Mouse (Mus musculus) embryonic facial prominence, embryonic 13.5 days (tissue): ENCODE measurements around the gene Copa. TPM values are rescaled to one million over a fixed set of nuclear protein-coding genes. Genes with fewer than 3 reads are reported as not detected.

Experiments used
- ATAC-seq: fragments of 200-750 bp; cut with Nextera tagmentation; 2 replicates; pipeline ENCODE4 v1.8.0; 2017; ENCODE audit warnings: low read depth; ENCODE audit not compliant: insufficient number of reproducible peaks, insufficient read depth, low FRiP score, low TSS enrichment
- H3K27ac ChIP-seq: fragments of 300-500 bp; sonication (generic); 2 replicates; pipeline ENCODE4 v1.5.1; 2015; ENCODE audit warnings: moderate library complexity, mild to moderate bottlenecking, inconsistent platforms
- H3K27me3 ChIP-seq: fragments of 300-500 bp; sonication (generic); 2 replicates; pipeline ENCODE4 v1.6.1; 2015; ENCODE audit warnings: mild to moderate bottlenecking, inconsistent platforms
- H3K36me3 ChIP-seq: fragments of 300-500 bp; sonication (generic); 2 replicates; pipeline ENCODE4 v1.6.1; 2015; ENCODE audit warnings: mild to moderate bottlenecking, inconsistent platforms
- H3K4me1 ChIP-seq: fragments of 300-500 bp; sonication (generic); 2 replicates; pipeline ENCODE4 v1.6.1; 2015; ENCODE audit warnings: inconsistent platforms
- H3K4me2 ChIP-seq: fragments of 300-500 bp; sonication (generic); 2 replicates; pipeline ENCODE4 v1.6.1; 2015; ENCODE audit warnings: moderate library complexity, mild to moderate bottlenecking, inconsistent platforms
- H3K4me3 ChIP-seq: fragments of 300-500 bp; sonication (generic); 2 replicates; pipeline ENCODE4 v1.5.1; 2015; ENCODE audit warnings: mild to moderate bottlenecking, inconsistent platforms
- H3K9ac ChIP-seq: fragments of 300-500 bp; sonication (generic); 2 replicates; pipeline ENCODE4 v1.6.1; 2015; ENCODE audit warnings: mild to moderate bottlenecking, inconsistent platforms
- H3K9me3 ChIP-seq: fragments of 300-500 bp; sonication (generic); 2 replicates; pipeline ENCODE4 v1.6.1; 2016; ENCODE audit warnings: inconsistent platforms
- WGBS: fragments of 180-500 bp; shearing (Covaris S2); methylation state at CpG from one replicate; pipeline ENCODE4 v1.1.7; 2015; ENCODE audit warnings: mixed read lengths; 5-methylcytosine and 5-hydroxymethylcytosine counted together
- polyA plus RNA-seq: library from polyadenylated mRNA; unstranded; fragments of >200 nt; fragmentation: Nextera tagmentation; extraction: Ambion mirVana; gene quantifications from 2 replicates; pipeline ENCODE4 v1.2.1, GENCODE M21; 2015

The Copa gene
- polyA plus RNA-seq: 216 and 239 TPM in 2 replicates

- peak within 1 kb of the TSS; percentile 85 for H3K27ac ChIP-seq
- WGBS: under 1% methylated on average over 40 of the region's 40 CpGs
- H3K9me3 ChIP-seq: no peaks in the 10 kb centered on the region
- H3K4me2 ChIP-seq: peak within 1 kb of the TSS; percentile 66
- peak; percentile 98 for ATAC-seq
- H3K36me3 ChIP-seq: peaks cover 26% of the 10 kb centered on the region
- H3K4me3 ChIP-seq: peak within 1 kb of the TSS; percentile 90
- H3K4me1 ChIP-seq: peaks cover 20% of the 10 kb centered on the region
- H3K9ac ChIP-seq: peak within 1 kb of the TSS; percentile 90
- no peaks in the 10 kb centered on the region for H3K27me3 ChIP-seq
Observed at GRCm38 (mm10) chr1:172082101-172082898, at the start of gene Copa, which contains the start of gene Ncstn. Gene Copa, plus strand, starts transcription at chr1:172082529. Gene Ncstn, minus strand, starts transcription at chr1:172082795.

GRCm38 (mm10) chr1:172046410-172046809, 35.9 kb upstream of the Copa start:
- 68% methylated on average over 8 of the region's 8 CpGs for WGBS
- peaks cover 17% of the 10 kb centered on the region for H3K27me3 ChIP-seq
- H3K4me2 ChIP-seq: no peak overlapping the region
- H3K9me3 ChIP-seq: no peaks in the 10 kb centered on the region
- no peak for ATAC-seq
- H3K27ac ChIP-seq: no peak overlapping the region
- H3K4me1 ChIP-seq: peaks cover 14% of the 10 kb centered on the region
- H3K36me3 ChIP-seq: no peaks in the 10 kb centered on the region
- no peak overlapping the region for H3K9ac ChIP-seq
- H3K4me3 ChIP-seq: no peak overlapping the region

DNA sequence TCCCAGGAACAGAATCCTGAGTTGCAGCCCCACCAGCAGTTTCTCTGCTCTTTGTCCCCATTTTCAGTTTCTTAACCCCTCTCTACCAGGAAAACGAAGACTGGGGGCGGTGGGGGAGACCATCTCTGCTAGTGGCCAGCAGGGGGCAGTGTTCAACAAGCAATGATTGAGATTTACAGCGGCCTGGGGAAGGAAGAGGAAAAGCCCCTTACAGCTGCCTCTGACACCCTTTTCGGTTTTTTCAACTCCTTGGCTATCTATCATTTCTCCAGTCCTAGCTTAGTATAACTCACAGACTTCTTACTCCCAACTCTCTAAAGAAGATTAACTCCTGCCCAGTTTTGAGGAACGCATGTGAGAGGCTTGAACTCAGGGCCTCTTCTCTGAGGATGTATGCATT, 35.4 kb upstream of the Copa start:
- Histone ChIP-seq H3K36me3 (no peaks in the 10 kb centered on the region), H3K9ac (no peak overlapping the region), H3K9me3 (no peaks in the 10 kb centered on the region), H3K27me3 (peaks cover 21% of the 10 kb centered on the region), H3K4me2 (no peak overlapping the region), H3K27ac (no peak overlapping the region), H3K4me1 (peaks cover 14% of the 10 kb centered on the region), H3K4me3 (no peak overlapping the region)
- ATAC-seq: no peak
- WGBS: 13% methylated on average over 5 of the region's 5 CpGs

DNA sequence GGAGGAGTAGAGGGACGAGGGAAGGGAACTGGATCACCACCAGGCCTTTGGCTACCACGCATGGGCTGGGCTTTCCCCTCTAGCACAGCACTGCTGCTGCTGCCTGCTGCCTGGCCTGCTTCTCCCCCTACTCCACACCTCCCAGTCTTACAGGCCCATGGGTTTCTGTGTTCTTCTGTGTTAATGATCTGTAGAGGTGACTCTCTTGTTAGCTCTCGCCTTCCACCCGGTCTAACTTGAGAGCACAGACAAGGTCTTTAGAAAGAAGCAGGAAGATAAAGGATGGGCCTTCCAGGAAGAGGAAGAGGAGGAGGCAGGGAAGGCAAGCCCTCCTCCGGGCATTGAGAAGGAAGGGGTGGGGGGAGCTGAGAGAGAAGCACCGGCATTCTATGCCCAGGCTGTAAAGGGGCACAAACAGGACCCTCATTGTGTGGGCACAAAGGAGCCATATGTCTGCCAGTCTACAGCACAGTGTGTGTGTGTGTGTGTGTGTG, 34.0 kb upstream of the Copa start:
- H3K9ac ChIP-seq: 0 out of 2 replicates have a peak overlapping the region, but pooled peaks have one; percentile 44
- peak overlapping the region; percentile 64 for H3K27ac ChIP-seq
- H3K4me3 ChIP-seq: peak overlapping the region; percentile 13; the same call in 1 of the 2 replicates
- H3K9me3 ChIP-seq: no peaks in the 10 kb centered on the region
- 26% methylated on average over 6 of the region's 6 CpGs for WGBS
- H3K4me2 ChIP-seq: peak overlapping the region; percentile 32
- no peak for ATAC-seq
- H3K27me3 ChIP-seq: peaks cover 35% of the 10 kb centered on the region
- H3K36me3 ChIP-seq: no peaks in the 10 kb centered on the region
- peaks cover 19% of the 10 kb centered on the region for H3K4me1 ChIP-seq

DNA sequence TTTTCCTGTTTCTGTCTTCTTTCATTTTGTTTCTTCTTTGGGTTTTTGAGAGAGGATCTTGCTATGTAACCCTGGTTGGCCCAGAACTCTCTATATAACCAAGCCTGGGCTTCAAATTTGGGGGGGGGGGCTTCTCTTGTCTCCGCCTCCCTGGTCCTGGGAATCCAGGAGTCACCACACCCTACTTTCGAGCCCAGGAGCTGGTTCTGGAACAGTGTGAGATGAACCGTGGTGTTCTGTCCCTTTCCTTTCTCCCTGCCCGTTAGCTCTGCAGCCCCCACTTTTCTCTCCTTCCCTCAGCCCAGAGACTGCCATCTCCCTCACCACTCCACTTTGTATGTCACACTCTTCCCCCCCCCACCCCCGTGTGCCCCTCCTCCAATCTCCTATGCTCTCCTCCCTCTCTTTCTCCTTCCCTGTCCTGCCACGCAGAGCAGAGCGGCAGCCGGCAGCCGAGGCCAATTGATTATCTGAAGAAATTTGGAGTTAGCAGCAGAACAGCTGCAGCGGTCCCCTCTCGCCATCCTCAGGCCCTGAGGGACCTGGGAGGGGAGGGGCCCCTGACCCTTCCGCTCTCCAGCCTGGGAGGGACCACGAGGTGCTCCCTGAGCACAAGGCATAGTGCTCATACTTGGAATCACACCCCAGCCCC, 33.1 kb upstream of the Copa start:
- Histone ChIP-seq H3K9ac (peak overlapping the region; percentile 12; the same call in 1 of the 2 replicates), H3K4me1 (peaks cover 29% of the 10 kb centered on the region), H3K27ac (no peak overlapping the region), H3K4me3 (no peak overlapping the region), H3K36me3 (no peaks in the 10 kb centered on the region), H3K9me3 (no peaks in the 10 kb centered on the region), H3K27me3 (peaks cover 44% of the 10 kb centered on the region), H3K4me2 (peak overlapping the region; percentile 32)
- WGBS: 12% methylated on average over 13 of the region's 13 CpGs
- ATAC-seq: 0 out of 2 replicates have a peak, but pooled peaks have one; percentile 6

- peak overlapping the region; percentile 14 for H3K4me3 ChIP-seq
- no peak for ATAC-seq
- 5% methylated on average over 10 of the region's 10 CpGs for WGBS
Observed at GRCm38 (mm10) chr1:172052766-172053279, 29.5 kb upstream of the Copa start.

GRCm38 (mm10) chr1:172053541-172054440, 28.5 kb upstream of the Copa start:
- under 1% methylated on average over 42 of the region's 42 CpGs for WGBS
- ATAC-seq: no peak
- Histone ChIP-seq H3K36me3 (no peaks in the 10 kb centered on the region), H3K4me1 (peaks cover 38% of the 10 kb centered on the region), H3K9me3 (no peaks in the 10 kb centered on the region), H3K4me3 (peak overlapping the region; percentile 43), H3K27ac (no peak overlapping the region), H3K9ac (peak overlapping the region; percentile 67), H3K4me2 (peak overlapping the region; percentile 73), H3K27me3 (peaks cover 70% of the 10 kb centered on the region)

More at GRCm38 (mm10) chr1:172052766-172053279, 29.5 kb upstream of the Copa start:
- Histone ChIP-seq H3K9me3 (no peaks in the 10 kb centered on the region), H3K9ac (no peak overlapping the region), H3K27me3 (peaks cover 70% of the 10 kb centered on the region), H3K4me2 (peak overlapping the region; percentile 73), H3K36me3 (no peaks in the 10 kb centered on the region), H3K4me1 (peaks cover 35% of the 10 kb centered on the region), H3K27ac (no peak overlapping the region)

GRCm38 (mm10) chr1:172056251-172056650, 26.1 kb upstream of the Copa start:
- Histone ChIP-seq H3K9ac (no peak overlapping the region), H3K4me3 (no peak overlapping the region), H3K27me3 (peaks cover 57% of the 10 kb centered on the region), H3K4me2 (no peak overlapping the region), H3K9me3 (no peaks in the 10 kb centered on the region), H3K36me3 (no peaks in the 10 kb centered on the region), H3K27ac (no peak overlapping the region), H3K4me1 (peaks cover 39% of the 10 kb centered on the region)
- WGBS: 70% methylated on average over 4 of the region's 4 CpGs
- ATAC-seq: no peak

- H3K27ac ChIP-seq: peak within 1 kb of the TSS; percentile 36; the same call in 1 of the 2 replicates
- peaks cover 42% of the 10 kb centered on the region for H3K4me1 ChIP-seq
- H3K27me3 ChIP-seq: peaks cover 46% of the 10 kb centered on the region
- H3K4me2 ChIP-seq: peak within 1 kb of the TSS; percentile 7; the same call in 1 of the 2 replicates
- H3K4me3 ChIP-seq: no peak within 1 kb of the TSS
- H3K36me3 ChIP-seq: no peaks in the 10 kb centered on the region
- no peaks in the 10 kb centered on the region for H3K9me3 ChIP-seq
- 42% methylated on average over 2 of the region's 2 CpGs for WGBS
- peak; percentile 39; the same call in 1 of the 2 replicates for ATAC-seq
- peak within 1 kb of the TSS; percentile 21; the same call in 1 of the 2 replicates for H3K9ac ChIP-seq
Observed at GRCm38 (mm10) chr1:172057491-172057921, 24.8 kb upstream of the Copa start, which contains the start of gene Nhlh1. Gene Nhlh1, minus strand, starts transcription at chr1:172057573.

- Histone ChIP-seq H3K4me1 (peaks cover 36% of the 10 kb centered on the region), H3K27ac (peak overlapping the region; percentile 36; the same call in 1 of the 2 replicates), H3K36me3 (no peaks in the 10 kb centered on the region), H3K9ac (peak overlapping the region; percentile 21; the same call in 1 of the 2 replicates), H3K4me3 (no peak overlapping the region), H3K4me2 (no peak overlapping the region), H3K27me3 (peaks cover 38% of the 10 kb centered on the region), H3K9me3 (no peaks in the 10 kb centered on the region)
- ATAC-seq: no peak
- WGBS: 54% methylated on average over 6 of the region's 6 CpGs
Observed at GRCm38 (mm10) chr1:172058321-172058720, 24.0 kb upstream of the Copa start.
